Mouse (Mus musculus): ENCODE data around the gene Slc27a4. TPM values are rescaled to one million over a fixed set of nuclear protein-coding genes. Genes with fewer than 3 reads are reported as not detected.

Slc27a4 gene
- polyA plus RNA-seq, 1 experiment from 2014 or later, result 15.9 TPM

- Histone ChIP-seq H3K4me3 (ENCODE audit: low read depth, low read length) (no peak overlapping the region), H3K9me3 (ENCODE audit: control insufficient read depth, low read length) (no peaks in the 10 kb centered on the region), H3K4me1 (ENCODE audit: control insufficient read depth, insufficient read depth, low read length) (peaks cover 61% of the 10 kb centered on the region), H3K27me3 (ENCODE audit: control insufficient read depth, insufficient read depth, low read length) (no peaks in the 10 kb centered on the region), H3K36me3 (ENCODE audit: control insufficient read depth, insufficient read depth, low read length) (peaks cover 2% of the 10 kb centered on the region; the same call in 1 of the 2 replicates), H3K27ac (ENCODE audit: low read depth, low read length) (no peak overlapping the region; the same call in 1 of the 2 replicates), H3K9ac (ENCODE audit: low read length) (0 out of 2 replicates have a peak overlapping the region, but pooled peaks have one; percentile 6), H3K4me2 (no peak overlapping the region)
- WGBS, result 48% methylated on average over 8 of the region's 8 CpGs
- DNase-seq (ENCODE audit: low spot score, missing footprints) (peak; percentile 67), ATAC-seq (ENCODE audit: low FRiP score) (no peak)
Measured at GRCm38 (mm10) chr2:29849041-29849440, 46.6 kb downstream of the Slc27a4 start.

- Histone ChIP-seq H3K4me3 (ENCODE audit: low read depth, low read length) (no peak overlapping the region), H3K4me2 (no peak overlapping the region), H3K9ac (ENCODE audit: low read length) (no peak overlapping the region; the same call in 1 of the 2 replicates), H3K27ac (ENCODE audit: low read depth, low read length) (no peak overlapping the region), H3K36me3 (ENCODE audit: control insufficient read depth, insufficient read depth, low read length) (no peaks in the 10 kb centered on the region), H3K4me1 (ENCODE audit: control insufficient read depth, insufficient read depth, low read length) (peaks cover 65% of the 10 kb centered on the region), H3K9me3 (ENCODE audit: control insufficient read depth, low read length) (no peaks in the 10 kb centered on the region), H3K27me3 (ENCODE audit: control insufficient read depth, insufficient read depth, low read length) (no peaks in the 10 kb centered on the region)
- 51% methylated on average over 5 of the region's 5 CpGs for WGBS
- DNase-seq (ENCODE audit: low spot score, missing footprints) (peak; percentile 82), ATAC-seq (ENCODE audit: low FRiP score) (no peak)
Measured at GRCm38 (mm10) chr2:29849841-29850480, 47.5 kb downstream of the Slc27a4 start.

GRCm38 (mm10) chr2:29852957-29853485, 50.6 kb downstream of the Slc27a4 start:
- peaks cover 79% of the 10 kb centered on the region for H3K4me1 ChIP-seq (ENCODE audit: control insufficient read depth, insufficient read depth, low read length)
- DNase-seq (ENCODE audit: low spot score, missing footprints) (peak; percentile 91), ATAC-seq (ENCODE audit: low FRiP score) (peak; percentile 68)
- H3K36me3 ChIP-seq (ENCODE audit: control insufficient read depth, insufficient read depth, low read length), result no peaks in the 10 kb centered on the region
- H3K9ac ChIP-seq (ENCODE audit: low read length), result peak overlapping the region; percentile 26
- H3K4me2 ChIP-seq, result peak overlapping the region; percentile 8; the same call in 1 of the 2 replicates
- 13% methylated on average over 4 of the region's 4 CpGs for WGBS
- H3K27me3 ChIP-seq (ENCODE audit: control insufficient read depth, insufficient read depth, low read length), result no peaks in the 10 kb centered on the region
- H3K9me3 ChIP-seq (ENCODE audit: control insufficient read depth, low read length), result no peaks in the 10 kb centered on the region
- H3K27ac ChIP-seq (ENCODE audit: low read depth, low read length), result peak overlapping the region; percentile 84
- no peak overlapping the region for H3K4me3 ChIP-seq (ENCODE audit: low read depth, low read length)

GRCm38 (mm10) chr2:29853736-29854135, 51.3 kb downstream of the Slc27a4 start:
- Histone ChIP-seq H3K36me3 (ENCODE audit: control insufficient read depth, insufficient read depth, low read length) (no peaks in the 10 kb centered on the region), H3K4me3 (ENCODE audit: low read depth, low read length) (no peak overlapping the region), H3K4me1 (ENCODE audit: control insufficient read depth, insufficient read depth, low read length) (peaks cover 79% of the 10 kb centered on the region), H3K9ac (ENCODE audit: low read length) (peak overlapping the region; percentile 18; the same call in 1 of the 2 replicates), H3K4me2 (no peak overlapping the region; the same call in 1 of the 2 replicates), H3K27ac (ENCODE audit: low read depth, low read length) (peak overlapping the region; percentile 84), H3K27me3 (ENCODE audit: control insufficient read depth, insufficient read depth, low read length) (no peaks in the 10 kb centered on the region), H3K9me3 (ENCODE audit: control insufficient read depth, low read length) (no peaks in the 10 kb centered on the region)
- ATAC-seq (ENCODE audit: low FRiP score), result no peak
- WGBS, result 37% methylated on average over 5 of the region's 5 CpGs
- DNase-seq (ENCODE audit: low spot score, missing footprints), result no peak

- peak; percentile 48 for ATAC-seq (ENCODE audit: low FRiP score)
- peak; percentile 91 for DNase-seq (ENCODE audit: low spot score, missing footprints)
- no peak overlapping the region for H3K4me2 ChIP-seq
- H3K9ac ChIP-seq (ENCODE audit: low read length), result peak overlapping the region; percentile 62
- H3K4me3 ChIP-seq (ENCODE audit: low read depth, low read length), result no peak overlapping the region
- 45% methylated on average over 10 of the region's 10 CpGs for WGBS
- peaks cover 68% of the 10 kb centered on the region for H3K4me1 ChIP-seq (ENCODE audit: control insufficient read depth, insufficient read depth, low read length)
- peak overlapping the region; percentile 90 for H3K27ac ChIP-seq (ENCODE audit: low read depth, low read length)
- no peaks in the 10 kb centered on the region for H3K27me3 ChIP-seq (ENCODE audit: control insufficient read depth, insufficient read depth, low read length)
- H3K9me3 ChIP-seq (ENCODE audit: control insufficient read depth, low read length), result no peaks in the 10 kb centered on the region
- no peaks in the 10 kb centered on the region for H3K36me3 ChIP-seq (ENCODE audit: control insufficient read depth, insufficient read depth, low read length)
Measured at GRCm38 (mm10) chr2:29855585-29856210, 53.3 kb downstream of the Slc27a4 start.

- peak; percentile 29 for ATAC-seq (ENCODE audit: low FRiP score)
- Histone ChIP-seq H3K4me2 (peak overlapping the region; percentile 24; the same call in 1 of the 2 replicates), H3K9ac (ENCODE audit: low read length) (peak overlapping the region; percentile 62), H3K9me3 (ENCODE audit: control insufficient read depth, low read length) (no peaks in the 10 kb centered on the region), H3K27me3 (ENCODE audit: control insufficient read depth, insufficient read depth, low read length) (no peaks in the 10 kb centered on the region), H3K4me1 (ENCODE audit: control insufficient read depth, insufficient read depth, low read length) (peaks cover 68% of the 10 kb centered on the region), H3K27ac (ENCODE audit: low read depth, low read length) (peak overlapping the region; percentile 90), H3K4me3 (ENCODE audit: low read depth, low read length) (no peak overlapping the region), H3K36me3 (ENCODE audit: control insufficient read depth, insufficient read depth, low read length) (no peaks in the 10 kb centered on the region)
- 3% methylated on average over 19 of the region's 19 CpGs for WGBS
- peak; percentile 92 for DNase-seq (ENCODE audit: low spot score, missing footprints)
Measured at GRCm38 (mm10) chr2:29856451-29857260, 54.2 kb downstream of the Slc27a4 start.

GRCm38 (mm10) chr2:29857341-29857740, 54.9 kb downstream of the Slc27a4 start:
- no peak overlapping the region for H3K4me3 ChIP-seq (ENCODE audit: low read depth, low read length)
- no peak for ATAC-seq (ENCODE audit: low FRiP score)
- peak overlapping the region; percentile 62 for H3K9ac ChIP-seq (ENCODE audit: low read length)
- H3K4me2 ChIP-seq, result no peak overlapping the region
- 36% methylated on average over 2 of the region's 2 CpGs for WGBS
- peak overlapping the region; percentile 90 for H3K27ac ChIP-seq (ENCODE audit: low read depth, low read length)
- no peaks in the 10 kb centered on the region for H3K9me3 ChIP-seq (ENCODE audit: control insufficient read depth, low read length)
- peaks cover 67% of the 10 kb centered on the region for H3K4me1 ChIP-seq (ENCODE audit: control insufficient read depth, insufficient read depth, low read length)
- H3K27me3 ChIP-seq (ENCODE audit: control insufficient read depth, insufficient read depth, low read length), result no peaks in the 10 kb centered on the region
- peak; percentile 85 for DNase-seq (ENCODE audit: low spot score, missing footprints)
- no peaks in the 10 kb centered on the region for H3K36me3 ChIP-seq (ENCODE audit: control insufficient read depth, insufficient read depth, low read length)

- 73% methylated on average over 5 of the region's 5 CpGs for WGBS
- Histone ChIP-seq H3K27ac (ENCODE audit: low read depth, low read length) (no peak overlapping the region), H3K4me2 (no peak overlapping the region), H3K4me1 (ENCODE audit: control insufficient read depth, insufficient read depth, low read length) (peaks cover 60% of the 10 kb centered on the region), H3K9ac (ENCODE audit: low read length) (no peak overlapping the region), H3K36me3 (ENCODE audit: control insufficient read depth, insufficient read depth, low read length) (no peaks in the 10 kb centered on the region), H3K4me3 (ENCODE audit: low read depth, low read length) (no peak overlapping the region), H3K27me3 (ENCODE audit: control insufficient read depth, insufficient read depth, low read length) (no peaks in the 10 kb centered on the region), H3K9me3 (ENCODE audit: control insufficient read depth, low read length) (no peaks in the 10 kb centered on the region)
- ATAC-seq (ENCODE audit: low FRiP score), result no peak
- peak; percentile 80 for DNase-seq (ENCODE audit: low spot score, missing footprints)
Measured at GRCm38 (mm10) chr2:29857967-29858366, 55.5 kb downstream of the Slc27a4 start.

Measured in midbrain, embryonic 11.5 days (tissue).